Mouse (Mus musculus) E14TG2a.4 (cell line): ENCODE data around the gene Rabac1.

ENCODE experiments used
- CTCF ChIP-seq: conservative IDR thresholded peaks from 2 replicates; pipeline ENCODE4 v1.5.1; 2014; ENCODE audit warnings: low read length
- POU5F1 ChIP-seq: IDR thresholded peaks from 2 replicates; pipeline ENCODE4 v1.6.1; 2014; ENCODE audit warnings: low read length, borderline replicate concordance

GRCm38 (mm10) chr7:24970341-24970740 is 2.2 kb downstream of the Rabac1 start:
- TF ChIP-seq CTCF (no peak), POU5F1 (no peak)
